11 mouse cellular contexts compared by ENCODE assay signal in genomic region chr4:123237386-123238266, GRCm38 (mm10). TPM values are rescaled to one million over a fixed set of nuclear protein-coding genes. Genes with fewer than 3 reads are reported as not detected.
DNase-seq lines count a peak whose midpoint lies in the region; ATAC-seq lines count a peak whose summit lies in the region.
"Had no signal": no experiment of that assay in that cellular context is flagged by ENCODE, and none has a peak within 500 bp of the region (broad histone marks: within the 10 kb centered on the region; RNA-seq: fewer than 3 reads in every experiment).

No protein-coding gene starts in this region.

- no peak overlapping the region for H3K9ac ChIP-seq in heart, embryonic 11.5 days (ENCODE audit: low read depth, low read length)
- H3K9ac ChIP-seq in stomach, embryonic 14.5 days (replicated peaks; ENCODE audit: low read depth, low read length) = no peak overlapping the region
- H3K9ac ChIP-seq: forebrain, postnatal 0 days had no signal

- peak; percentile 22 to 64 for DNase-seq in lung, adult 18-20 months
- no peak for DNase-seq in lung, postnatal 14 days
- DNase-seq in kidney, postnatal 14 days = peak; percentile 54
- no peak for DNase-seq in spleen, postnatal 14 days (ENCODE audit: low spot score in 2 of 2)
- no peak for DNase-seq in left cerebral cortex, adult 11 months (ENCODE audit: low spot score)
- no peak for DNase-seq in right cerebral cortex, adult 18-20 months
- DNase-seq: cerebellum, postnatal 25 days; forebrain, postnatal 0 days; liver had no signal

- H3K27ac ChIP-seq in heart, embryonic 11.5 days (ENCODE audit: low read depth, low read length) = peak overlapping the region; percentile 69
- no peak overlapping the region; the same call in 1 of the 2 replicates for H3K27ac ChIP-seq in stomach, embryonic 14.5 days (ENCODE audit: low read length)

- H3K4me2 ChIP-seq in heart, embryonic 11.5 days = no peak overlapping the region
- H3K4me2 ChIP-seq in stomach, embryonic 14.5 days (replicated peaks; ENCODE audit: low read depth, low read length) = 0 out of 2 replicates have a peak overlapping the region, but pooled peaks have one; percentile 17

- no peaks in the 10 kb centered on the region for H3K9me3 ChIP-seq in heart, embryonic 11.5 days (replicated peaks; ENCODE audit: control insufficient read depth, low read length)
- H3K9me3 ChIP-seq in stomach, embryonic 14.5 days (ENCODE audit: control insufficient read depth, low read depth, low read length) = no peaks in the 10 kb centered on the region

- H3K36me3 ChIP-seq in heart, embryonic 11.5 days (ENCODE audit: control insufficient read depth, insufficient read depth, low read length) = no peaks in the 10 kb centered on the region
- H3K36me3 ChIP-seq in stomach, embryonic 14.5 days (ENCODE audit: control insufficient read depth, insufficient read depth, low read length) = no peaks in the 10 kb centered on the region

- H3K4me1 ChIP-seq in heart, embryonic 11.5 days (ENCODE audit: control insufficient read depth, insufficient read depth, low read length) = peaks cover 37% of the 10 kb centered on the region
- peaks cover 25% of the 10 kb centered on the region for H3K4me1 ChIP-seq in stomach, embryonic 14.5 days (ENCODE audit: control insufficient read depth, insufficient read depth, low read length)

- H3K4me3 ChIP-seq in heart, embryonic 11.5 days (ENCODE audit: low read depth, low read length) = no peak overlapping the region
- no peak overlapping the region for H3K4me3 ChIP-seq in stomach, embryonic 14.5 days (ENCODE audit: low read depth, low read length)

- peaks cover 23% of the 10 kb centered on the region; the same call in 1 of the 2 replicates for H3K27me3 ChIP-seq in heart, embryonic 11.5 days (ENCODE audit: control insufficient read depth, insufficient read depth, low read length)
- H3K27me3 ChIP-seq in stomach, embryonic 14.5 days (ENCODE audit: control insufficient read depth, insufficient read depth, low read length) = no peaks in the 10 kb centered on the region

- 0 out of 2 replicates have a peak, but pooled peaks have one; percentile 6 for ATAC-seq in heart, embryonic 11.5 days (replicated peaks; ENCODE audit: insufficient number of reproducible peaks, low FRiP score, low TSS enrichment)
- no peak for ATAC-seq in stomach, embryonic 14.5 days (ENCODE audit: insufficient number of reproducible peaks, insufficient read depth, low FRiP score, low read depth)
- ATAC-seq: forebrain, postnatal 0 days had no signal

- 51% methylated on average over 6 of the region's 6 CpGs for WGBS in heart, embryonic 11.5 days (ENCODE audit: insufficient replicate concordance)
- WGBS in stomach, embryonic 14.5 days = 66% methylated on average over 6 of the region's 6 CpGs

RNA-seq across cellular contexts. Expression of gene Heyl, which starts 4.3 kb away (rescaled TPM):
- polyA plus RNA-seq in heart, embryonic 11.5 days (2014; fragmentation: Nextera tagmentation; extraction: Ambion mirVana) = 6.2 and 6.7 TPM in 2 replicates
- 20.6 and 21.2 TPM in 2 replicates for polyA plus RNA-seq in stomach, embryonic 14.5 days (2014; fragmentation: Nextera tagmentation; extraction: Ambion mirVana)

RNA-seq across cellular contexts. Expression of gene Pabpc4, which starts 24.5 kb away (rescaled TPM):
- 64.9 and 83.5 TPM in 2 replicates for polyA plus RNA-seq in heart, embryonic 11.5 days (2014; fragmentation: Nextera tagmentation; extraction: Ambion mirVana)
- 56.2 and 57.2 TPM in 2 replicates for polyA plus RNA-seq in stomach, embryonic 14.5 days (2014; fragmentation: Nextera tagmentation; extraction: Ambion mirVana)

RNA-seq across cellular contexts. Expression of gene Nt5c1a, which starts 36.3 kb away (rescaled TPM):
- polyA plus RNA-seq in heart, embryonic 11.5 days (2014; fragmentation: Nextera tagmentation; extraction: Ambion mirVana) = 0.37 and 0.39 TPM in 2 replicates
- polyA plus RNA-seq in stomach, embryonic 14.5 days (2014; fragmentation: Nextera tagmentation; extraction: Ambion mirVana) = not detected in 2 replicates

RNA-seq across cellular contexts. Expression of gene Hpcal4, which starts 54.6 kb away (rescaled TPM):
- polyA plus RNA-seq in heart, embryonic 11.5 days (2014; fragmentation: Nextera tagmentation; extraction: Ambion mirVana) = 1.9 and 2.4 TPM in 2 replicates
- 5.5 and 6.1 TPM in 2 replicates for polyA plus RNA-seq in stomach, embryonic 14.5 days (2014; fragmentation: Nextera tagmentation; extraction: Ambion mirVana)

Comparison
In these comparisons a context has a peak if more than half of its experiments do, and no peak if none do; other contexts are left out.
1. DNase-seq: peak in lung, adult 18-20 months (2 of 2) and kidney, postnatal 14 days (single experiment); none in lung, postnatal 14 days (single experiment), spleen, postnatal 14 days (0 of 2), left cerebral cortex, adult 11 months (single experiment) and right cerebral cortex, adult 18-20 months (single experiment).